Mouse (Mus musculus): ENCODE measurements at regions not wholly inside any gene's neighbourhood (a gene's known extent, or its start where the extent isn't known, plus 50 kb on each side); places are given as distances from the start of the nearest gene placed in this dataset.

GRCm38 (mm10) chr19:15801811-15802486, 145.2 kb downstream of the Psat1 start:
- peak; percentile 83 for DNase-seq
- intact Hi-C loops (cut with DNase I) = loop anchor here (5.0 kb wide), 3 partner anchors 185 to 1820 kb away; partner anchors contain the start of gene Tle4

GRCm38 (mm10) chr19:15800856-15801706, 146.1 kb downstream of the Psat1 start:
- intact Hi-C loops (cut with DNase I) = loop anchor here (5.0 kb wide), 3 partner anchors 184 to 1819 kb away; partner anchors contain the start of gene Tle4
- peak; percentile 73 for DNase-seq

- intact Hi-C loops (cut with DNase I) = no loop called here
- no peak for DNase-seq
Measured at GRCm38 (mm10) chr19:15796466-15796865, 150.7 kb downstream of the Psat1 start.

- intact Hi-C loops (cut with DNase I) = no loop called here
Measured at GRCm38 (mm10) chr19:15791942-15792341, 155.2 kb downstream of the Psat1 start.

GRCm38 (mm10) chr19:15791264-15791913, 155.7 kb downstream of the Psat1 start:
- intact Hi-C loops (cut with DNase I) = no loop called here
- DNase-seq = no peak

More at GRCm38 (mm10) chr19:15791942-15792341, 155.2 kb downstream of the Psat1 start:
- DNase-seq = no peak

- intact Hi-C loops (cut with DNase I) = no loop called here
- DNase-seq = no peak
Measured at GRCm38 (mm10) chr19:15790620-15791263, 156.4 kb downstream of the Psat1 start.

GRCm38 (mm10) chr19:15789741-15790140, 157.4 kb downstream of the Psat1 start:
- no peak for DNase-seq
- intact Hi-C loops (cut with DNase I) = no loop called here

GRCm38 (mm10) chr19:15784644-15785043, 162.5 kb downstream of the Psat1 start:
- DNase-seq = no peak
- intact Hi-C loops (cut with DNase I) = no loop called here

- no peak for DNase-seq
- intact Hi-C loops (cut with DNase I) = no loop called here
Measured at GRCm38 (mm10) chr19:15769651-15770050, 177.5 kb downstream of the Psat1 start.

GRCm38 (mm10) chr19:15761086-15761485, 186.1 kb downstream of the Psat1 start:
- no peak for DNase-seq
- intact Hi-C loops (cut with DNase I) = no loop called here

- intact Hi-C loops (cut with DNase I) = no loop called here
Measured at GRCm38 (mm10) chr19:15745026-15745777, 201.9 kb downstream of the Psat1 start.

GRCm38 (mm10) chr19:15736200-15736599, 210.9 kb downstream of the Psat1 start:
- intact Hi-C loops (cut with DNase I) = no loop called here
- DNase-seq = no peak

More at GRCm38 (mm10) chr19:15745026-15745777, 201.9 kb downstream of the Psat1 start:
- peak; percentile 5 for DNase-seq

- intact Hi-C loops (cut with DNase I) = no loop called here
- DNase-seq = peak; percentile 88
Measured at GRCm38 (mm10) chr19:15726785-15727406, 220.2 kb downstream of the Psat1 start.

- intact Hi-C loops (cut with DNase I) = no loop called here
- DNase-seq = no peak
Measured at GRCm38 (mm10) chr19:15692379-15693023, 254.6 kb downstream of the Psat1 start.

GRCm38 (mm10) chr19:15669996-15670395, 277.1 kb downstream of the Psat1 start:
- intact Hi-C loops (cut with DNase I) = no loop called here
- peak; percentile 59 for DNase-seq

- intact Hi-C loops (cut with DNase I) = no loop called here
- peak; percentile 56 for DNase-seq
Measured at GRCm38 (mm10) chr19:15669541-15669940, 277.6 kb downstream of the Psat1 start.

GRCm38 (mm10) chr19:15668624-15669016, 278.5 kb downstream of the Psat1 start:
- no peak for DNase-seq
- intact Hi-C loops (cut with DNase I) = no loop called here

GRCm38 (mm10) chr19:15667889-15668623, 279.1 kb downstream of the Psat1 start:
- peak; percentile 81 for DNase-seq
- intact Hi-C loops (cut with DNase I) = no loop called here
